Mouse (Mus musculus) cortical plate, adult 2 months (tissue): Measurements from ENCODE around the gene Npas3.

Experiments used
- CTCF ChIP-seq: fragments of 200-500 bp; IDR thresholded peaks from 2 replicates; pipeline ENCODE4 v1.5.1; 2011; ENCODE audit warnings: mild to moderate bottlenecking, control low read depth, low read length; ENCODE audit not compliant: insufficient read depth; ENCODE audit errors: extremely low read depth
- POLR2A ChIP-seq: fragments of 200-500 bp; IDR thresholded peaks from 2 replicates; pipeline ENCODE4 v1.6.1; 2011; ENCODE audit warnings: mild to moderate bottlenecking, low read length, control low read depth; ENCODE audit not compliant: insufficient read depth; ENCODE audit errors: extremely low read depth

- TF ChIP-seq CTCF (no peak), POLR2A (no peak)
Measured at GRCm38 (mm10) chr12:53995710-53996109, 747.2 kb downstream of the Npas3 start.
